Mouse (Mus musculus) bone marrow, adult 2 months (tissue): ENCODE measurements at regions not wholly inside any gene's neighbourhood (a gene's known extent, or its start where the extent isn't known, plus 50 kb on each side); places are given as distances from the start of the nearest gene placed in this dataset.

Experiments
- H3K27ac ChIP-seq: fragments of 200-500 bp; 2 replicates; pipeline ENCODE4 v1.5.1; 2012; ENCODE audit warnings: low read depth, mild to moderate bottlenecking, control low read depth, inconsistent platforms, low read length; ENCODE audit not compliant: control insufficient read depth, poor library complexity, insufficient read depth
- H3K4me1 ChIP-seq: fragments of 200-500 bp; 2 replicates; pipeline ENCODE4 v1.6.1; 2011; ENCODE audit warnings: low read length; ENCODE audit not compliant: control insufficient read depth, insufficient read depth
- H3K4me3 ChIP-seq: fragments of 200-500 bp; replicated peaks from 2 replicates; pipeline ENCODE3; 2011; ENCODE audit warnings: mild to moderate bottlenecking, low read depth, low read length, control low read depth; ENCODE audit not compliant: control insufficient read depth
- CTCF ChIP-seq: fragments of 200-500 bp; IDR thresholded peaks from 2 replicates; pipeline ENCODE4 v1.5.1; 2011; ENCODE audit warnings: low read length, control low read depth; ENCODE audit not compliant: control insufficient read depth, insufficient read depth
- POLR2A ChIP-seq: fragments of 200-500 bp; IDR thresholded peaks from 2 replicates; pipeline ENCODE4 v1.6.1; 2011; ENCODE audit warnings: low read depth, mild to moderate bottlenecking, control low read depth, low read length, borderline replicate concordance; ENCODE audit not compliant: control insufficient read depth
- WGBS: fragments of 180-500 bp; shearing (Covaris S2); methylation state at CpG from one replicate; pipeline ENCODE4 v1.1.7; 2018; 5-methylcytosine and 5-hydroxymethylcytosine counted together

DNA sequence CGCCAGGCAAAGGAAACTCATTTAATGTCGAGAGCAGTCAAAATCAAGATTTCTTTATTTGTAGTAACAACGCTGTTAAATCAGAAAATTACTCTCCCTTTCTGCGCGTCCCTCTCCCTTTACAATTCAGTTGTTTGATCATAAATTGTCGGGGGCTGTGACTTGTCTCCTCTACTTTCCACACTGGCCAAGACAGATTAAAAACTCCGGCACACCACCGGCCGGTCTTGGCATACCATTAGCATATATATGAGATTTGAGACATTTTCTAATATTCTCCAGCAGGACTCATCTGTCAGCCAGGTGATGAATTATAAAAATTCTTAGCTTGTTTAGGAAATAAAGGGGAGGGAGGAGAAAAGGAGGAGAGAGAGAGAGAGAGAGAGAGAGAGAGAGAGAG, 162.8 kb upstream of the Irx4 start:
- no peak overlapping the region for H3K4me3 ChIP-seq
- H3K4me1 ChIP-seq: no peaks in the 10 kb centered on the region
- 85% methylated on average over 9 of the region's 9 CpGs for WGBS
- no peak overlapping the region for H3K27ac ChIP-seq
- TF ChIP-seq POLR2A (no peak), CTCF (no peak)

GRCm38 (mm10) chr13:73099407-73099806, 160.9 kb upstream of the Irx4 start:
- WGBS: 82% methylated on average over 1 of the region's 1 CpGs
- TF ChIP-seq POLR2A (no peak), CTCF (no peak)
- no peak overlapping the region for H3K27ac ChIP-seq
- H3K4me3 ChIP-seq: no peak overlapping the region
- no peaks in the 10 kb centered on the region for H3K4me1 ChIP-seq

DNA sequence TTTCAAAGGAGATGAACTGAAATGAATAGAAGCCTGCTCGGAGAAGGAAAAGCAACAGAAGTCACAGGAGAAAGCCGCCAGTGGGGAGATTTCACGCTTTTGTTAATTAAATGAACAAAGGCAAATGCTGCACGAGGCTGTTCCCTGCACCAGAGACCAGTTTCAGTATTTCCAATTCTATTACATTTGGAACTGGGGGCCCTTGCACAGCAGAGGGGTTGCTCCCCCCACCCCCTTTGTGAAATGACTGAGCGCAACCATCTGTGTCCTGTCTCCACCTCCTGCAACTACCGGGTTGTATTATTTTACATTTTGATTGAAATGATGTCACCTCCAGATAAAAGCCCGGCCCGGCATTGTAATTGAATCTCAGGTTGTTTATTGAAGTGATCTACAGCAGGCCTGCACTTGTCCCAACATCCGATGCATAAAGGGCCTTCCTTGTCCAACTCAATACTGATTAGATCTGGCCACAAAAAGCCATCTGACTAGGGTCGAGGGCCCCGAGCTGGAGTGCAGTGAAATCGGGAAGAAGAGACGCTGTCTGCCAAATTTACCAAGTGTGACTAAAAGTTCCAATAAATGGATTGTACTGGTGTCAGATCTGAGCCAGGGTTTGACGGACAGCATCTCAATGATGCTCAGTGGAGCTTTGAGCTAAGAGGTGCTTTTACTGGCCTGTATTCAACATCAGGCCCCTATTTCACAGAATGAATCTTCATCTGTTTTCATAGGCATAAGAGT, 152.9 kb upstream of the Irx4 start:
- 77% methylated on average over 14 of the region's 14 CpGs for WGBS
- Histone ChIP-seq H3K4me1 (no peaks in the 10 kb centered on the region), H3K4me3 (no peak overlapping the region), H3K27ac (no peak overlapping the region)
- no peak for TF ChIP-seq CTCF
- TF ChIP-seq POLR2A: no peak

- TF ChIP-seq CTCF: no peak
- no peak for TF ChIP-seq POLR2A
- Histone ChIP-seq H3K4me3 (no peak overlapping the region), H3K27ac (no peak overlapping the region), H3K4me1 (no peaks in the 10 kb centered on the region)
- WGBS: 76% methylated on average over 22 of the region's 22 CpGs
Measured at GRCm38 (mm10) chr13:73116822-73117632, 143.3 kb upstream of the Irx4 start.

DNA sequence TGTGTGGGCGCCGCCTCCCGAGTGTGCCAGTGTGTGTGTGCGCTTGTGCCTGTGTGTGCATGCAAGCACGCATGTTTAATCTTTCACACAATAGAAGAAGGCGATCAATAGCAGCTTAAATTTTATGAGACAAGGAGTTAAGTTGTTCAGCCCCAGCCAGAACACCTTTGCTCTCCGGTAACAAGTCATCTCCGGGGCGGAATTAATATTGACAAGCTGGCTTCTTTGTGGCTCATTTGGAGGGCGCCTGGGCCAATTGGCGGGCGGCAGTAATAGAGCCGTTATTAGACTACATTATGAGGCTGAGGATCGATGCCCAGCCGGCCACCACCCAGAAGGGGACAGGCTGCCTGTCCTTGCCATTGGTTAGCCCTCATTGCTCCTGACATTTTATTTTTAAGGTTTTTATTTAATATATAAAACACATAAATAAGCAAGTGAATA, 142.6 kb upstream of the Irx4 start:
- H3K4me1 ChIP-seq: no peaks in the 10 kb centered on the region
- no peak overlapping the region for H3K27ac ChIP-seq
- H3K4me3 ChIP-seq: no peak overlapping the region
- WGBS: 89% methylated on average over 15 of the region's 15 CpGs
- TF ChIP-seq POLR2A (no peak), CTCF (no peak)

DNA sequence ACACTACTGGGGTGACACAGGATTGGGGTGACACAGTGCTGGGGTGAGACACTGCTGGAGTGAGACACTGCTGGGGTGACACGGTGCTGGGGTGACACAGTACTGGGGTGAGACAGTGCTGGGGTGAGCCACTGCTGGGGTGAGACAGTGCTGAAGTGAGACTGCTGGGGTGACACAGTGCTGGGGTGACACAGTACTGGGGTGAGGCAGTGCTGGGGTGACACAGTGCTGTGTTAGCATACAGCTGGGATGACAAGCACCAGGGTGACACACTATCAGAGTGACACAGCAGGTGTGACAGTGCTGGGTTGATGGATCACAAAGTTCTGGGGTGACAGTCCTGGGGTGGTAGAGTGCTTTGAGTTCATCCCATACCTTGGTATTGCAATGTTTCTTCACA, 137.3 kb upstream of the Irx4 start:
- 75% methylated on average over 1 of the region's 1 CpGs for WGBS
- Histone ChIP-seq H3K27ac (no peak overlapping the region), H3K4me3 (no peak overlapping the region), H3K4me1 (no peaks in the 10 kb centered on the region)
- no peak for TF ChIP-seq POLR2A
- no peak for TF ChIP-seq CTCF

DNA sequence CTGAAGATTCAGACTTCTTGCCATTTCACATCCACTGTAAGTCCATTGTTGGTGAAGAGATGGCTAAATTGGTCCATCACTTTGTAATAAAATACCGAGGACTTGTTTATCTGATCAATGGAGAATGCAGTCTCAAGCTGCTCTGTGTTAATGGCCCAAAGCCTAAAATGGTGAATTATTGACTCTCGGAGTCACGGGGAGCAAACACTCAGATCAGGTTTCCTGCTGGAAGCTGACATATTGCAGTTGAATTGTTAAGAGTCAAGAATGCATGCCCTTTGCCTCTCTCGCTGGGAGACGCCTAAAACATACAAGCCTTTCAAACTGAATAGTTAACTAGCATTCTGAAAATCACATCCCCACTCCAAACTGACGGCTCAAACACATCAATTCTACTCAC, 129.0 kb upstream of the Irx4 start:
- TF ChIP-seq POLR2A (no peak), CTCF (no peak)
- H3K27ac ChIP-seq: no peak overlapping the region
- no peak overlapping the region for H3K4me3 ChIP-seq
- WGBS: 76% methylated on average over 6 of the region's 6 CpGs
- H3K4me1 ChIP-seq: no peaks in the 10 kb centered on the region

- Histone ChIP-seq H3K4me1 (no peaks in the 10 kb centered on the region), H3K4me3 (no peak overlapping the region), H3K27ac (no peak overlapping the region)
- WGBS: 60% methylated on average over 6 of the region's 6 CpGs
- no peak for TF ChIP-seq POLR2A
- no peak for TF ChIP-seq CTCF
Measured at GRCm38 (mm10) chr13:73132746-73133145, 127.5 kb upstream of the Irx4 start.
